1 mouse cellular context compared by ENCODE assay signal in genomic region chr11:111895221-111896200, GRCm38 (mm10).
TF ChIP-seq lines count a peak whose summit lies in the region.

No protein-coding gene starts in this region.

TF ChIP-seq in MEL, 35 proteins besides CTCF, POLR2A, EP300 and RAD21 (continued from another document):
- TF ChIP-seq E2F4 (IDR thresholded peaks at IDR 0.05; ENCODE audit: borderline replicate concordance, low read depth, low read length) (no peak), TBP (IDR thresholded peaks at IDR 0.05; ENCODE audit: low read depth, low read length) (peak; percentile 92)
